Mouse (Mus musculus) cerebellum, adult (tissue): ENCODE measurements around the gene Ssbp3.

Experiments used
- ATAC-seq: cut with Nextera tagmentation; 2 replicates; pipeline ENCODE4 v1.9.2; 2017; ENCODE audit warnings: mild to moderate bottlenecking, moderate library complexity, mixed read lengths; ENCODE audit not compliant: insufficient number of reproducible peaks, low FRiP score, low TSS enrichment

Gene Ssbp3

DNA sequence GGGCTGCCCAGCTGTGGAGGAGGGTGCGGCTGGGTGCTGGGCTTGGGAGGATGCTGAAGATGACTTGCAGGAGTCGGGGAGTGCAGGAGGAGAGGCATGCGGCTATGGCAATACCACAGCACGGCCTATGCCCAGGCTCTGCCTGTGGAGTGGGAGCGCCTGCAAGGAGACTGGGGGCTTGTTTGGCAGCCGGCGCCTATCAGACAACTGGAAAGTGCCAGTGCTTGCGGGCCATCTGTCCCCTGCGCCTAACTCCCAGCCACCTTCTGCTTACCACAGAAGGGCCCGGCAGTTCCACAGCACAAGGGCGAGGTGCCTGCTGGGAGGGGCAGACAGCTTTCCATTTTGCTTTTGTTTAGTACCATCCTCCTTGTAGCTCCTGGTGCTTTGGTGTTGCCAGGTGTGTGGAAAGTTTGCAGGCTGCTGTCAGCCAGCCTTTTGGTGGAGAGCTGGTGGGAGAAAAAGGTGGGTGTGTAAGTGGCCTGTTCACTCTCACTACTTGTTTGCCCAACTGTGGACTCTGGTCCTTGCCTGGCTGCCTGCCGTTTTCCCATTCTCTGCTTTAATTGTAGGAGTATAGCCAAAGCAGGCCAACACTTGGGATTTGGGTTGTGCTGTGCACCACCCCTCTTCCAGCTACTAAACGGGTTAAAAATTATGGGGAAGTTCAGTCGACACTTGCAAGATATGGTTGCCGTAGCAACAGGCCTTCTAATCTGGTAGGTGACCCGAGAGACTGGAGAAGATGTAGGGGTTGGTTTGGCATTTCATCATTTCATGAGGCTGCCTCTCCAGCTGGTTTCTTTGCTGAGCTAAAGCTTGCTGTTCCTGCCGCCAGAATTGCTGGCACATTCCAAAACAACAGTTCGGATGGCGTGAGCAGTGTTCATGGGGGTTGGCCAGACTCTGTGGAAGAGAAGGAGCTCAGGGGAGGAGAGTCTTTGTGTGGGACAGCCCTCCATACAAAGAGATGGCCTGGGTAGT is 45.5 kb downstream of the Ssbp3 start:
- peak; percentile 33; the same call in 1 of the 2 replicates for ATAC-seq

DNA sequence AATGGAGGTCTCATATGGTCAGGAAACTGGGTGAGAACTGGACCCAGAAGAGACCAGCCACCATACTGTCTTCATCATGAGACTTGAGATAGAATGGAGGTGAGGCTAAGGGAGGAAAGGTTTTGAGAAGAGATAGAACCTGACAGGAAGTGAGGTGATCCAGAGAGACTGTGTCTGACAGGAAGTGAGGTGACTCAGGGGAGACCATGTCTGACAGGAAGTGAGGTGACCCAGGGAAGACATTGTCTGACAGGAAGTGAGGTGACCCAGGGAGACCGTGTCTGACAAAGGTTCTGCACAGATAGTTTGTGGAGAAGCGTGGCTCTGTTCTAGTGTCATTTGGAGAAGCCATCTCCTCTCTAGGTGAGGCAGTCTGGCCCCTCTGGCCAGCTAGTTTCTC is 47.6 kb downstream of the Ssbp3 start:
- ATAC-seq, result no peak

DNA sequence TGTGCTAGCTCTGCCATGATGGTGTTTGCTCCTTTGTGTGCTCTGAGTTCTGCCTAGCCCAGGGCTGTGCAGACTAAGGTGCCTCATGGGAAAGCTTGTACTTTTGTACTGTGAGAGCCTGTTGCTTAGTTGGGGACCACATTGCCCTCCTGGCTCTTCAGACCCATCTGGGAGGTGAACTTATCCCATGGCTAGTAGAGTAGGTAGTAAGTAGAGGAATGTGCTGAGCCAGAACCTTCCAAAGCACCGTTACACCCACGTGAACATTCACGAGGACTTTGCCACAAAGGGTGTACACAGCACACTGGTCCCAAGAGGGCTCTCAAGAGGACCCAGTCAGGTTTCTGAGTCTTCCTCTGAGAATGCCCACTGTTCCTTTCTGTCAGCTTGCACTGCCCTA is 48.1 kb downstream of the Ssbp3 start:
- ATAC-seq, result no peak

GRCm38 (mm10) chr4:106959506-106960302 is 49.2 kb downstream of the Ssbp3 start:
- no peak for ATAC-seq

DNA sequence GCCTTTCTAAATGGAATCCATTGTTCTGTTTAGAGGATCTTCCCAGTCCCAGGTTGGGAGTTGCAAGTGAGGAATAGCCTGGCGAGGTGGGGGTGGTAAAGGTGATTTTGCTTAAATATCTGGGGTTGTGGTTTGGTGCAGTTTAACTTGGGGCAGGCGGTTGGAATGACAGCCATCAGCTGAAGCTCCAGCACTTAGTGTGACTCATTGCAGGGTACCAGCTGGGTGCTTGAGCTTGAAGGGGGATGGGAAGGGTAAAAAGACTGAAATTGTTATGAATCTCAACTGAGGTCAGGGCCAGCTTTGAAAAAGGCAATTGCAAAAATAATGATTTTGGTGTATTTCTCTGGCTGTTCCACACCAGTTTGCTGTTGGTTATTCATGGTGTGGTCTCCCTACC is 50.0 kb downstream of the Ssbp3 start:
- ATAC-seq, result no peak

DNA sequence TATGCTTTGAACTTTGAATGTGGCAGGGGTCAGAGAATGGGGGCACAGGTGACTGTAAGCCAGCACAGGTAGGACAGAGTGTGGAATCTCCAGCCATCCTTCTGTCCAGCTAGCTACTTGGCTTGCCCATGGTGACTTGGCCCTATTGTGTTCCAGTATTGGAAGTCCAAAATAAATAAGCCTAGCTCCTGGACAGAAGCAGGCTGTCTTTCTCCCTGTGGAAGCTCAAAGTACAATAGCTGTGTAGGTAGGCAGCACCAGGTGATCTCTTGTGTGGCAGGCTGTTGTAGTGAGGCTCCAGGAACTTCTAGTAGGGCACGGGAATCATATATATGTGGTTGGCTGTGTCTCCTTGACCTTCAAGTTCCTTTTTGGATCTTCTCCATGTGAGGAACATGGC is 50.8 kb downstream of the Ssbp3 start:
- no peak for ATAC-seq

- ATAC-seq, result no peak
These were observed 53.9 kb downstream of the Ssbp3 start for GRCm38 (mm10) chr4:106964356-106964755.

GRCm38 (mm10) chr4:106964996-106965395 is 54.5 kb downstream of the Ssbp3 start:
- ATAC-seq, result no peak

- no peak for ATAC-seq
These were observed 55.9 kb downstream of the Ssbp3 start for GRCm38 (mm10) chr4:106966443-106966842.

GRCm38 (mm10) chr4:106968910-106969309 is 58.4 kb downstream of the Ssbp3 start:
- no peak for ATAC-seq

- ATAC-seq, result no peak
These were observed 60.3 kb downstream of the Ssbp3 start for GRCm38 (mm10) chr4:106970786-106971185.

DNA sequence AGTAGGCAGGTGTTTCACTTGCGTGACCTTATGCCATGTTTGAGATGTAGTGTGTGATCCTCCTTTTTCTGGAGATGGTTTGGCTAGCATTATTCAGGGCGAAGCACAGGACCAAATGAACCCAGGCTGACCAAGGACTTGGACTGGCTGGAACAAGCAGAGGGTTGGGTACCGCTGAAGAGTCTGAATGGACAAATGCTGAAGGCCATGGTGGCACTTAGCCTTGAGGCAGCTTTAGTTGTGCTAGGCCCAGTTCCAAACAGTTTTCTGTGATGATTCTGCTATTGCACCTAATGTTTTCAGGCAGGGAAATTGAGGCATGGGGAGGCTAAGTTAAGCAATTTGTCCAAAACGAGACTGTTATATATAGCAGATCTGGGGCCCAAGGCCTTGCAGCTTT is 61.6 kb downstream of the Ssbp3 start:
- ATAC-seq, result 0 out of 2 replicates have a peak, but pooled peaks have one; percentile 5

DNA sequence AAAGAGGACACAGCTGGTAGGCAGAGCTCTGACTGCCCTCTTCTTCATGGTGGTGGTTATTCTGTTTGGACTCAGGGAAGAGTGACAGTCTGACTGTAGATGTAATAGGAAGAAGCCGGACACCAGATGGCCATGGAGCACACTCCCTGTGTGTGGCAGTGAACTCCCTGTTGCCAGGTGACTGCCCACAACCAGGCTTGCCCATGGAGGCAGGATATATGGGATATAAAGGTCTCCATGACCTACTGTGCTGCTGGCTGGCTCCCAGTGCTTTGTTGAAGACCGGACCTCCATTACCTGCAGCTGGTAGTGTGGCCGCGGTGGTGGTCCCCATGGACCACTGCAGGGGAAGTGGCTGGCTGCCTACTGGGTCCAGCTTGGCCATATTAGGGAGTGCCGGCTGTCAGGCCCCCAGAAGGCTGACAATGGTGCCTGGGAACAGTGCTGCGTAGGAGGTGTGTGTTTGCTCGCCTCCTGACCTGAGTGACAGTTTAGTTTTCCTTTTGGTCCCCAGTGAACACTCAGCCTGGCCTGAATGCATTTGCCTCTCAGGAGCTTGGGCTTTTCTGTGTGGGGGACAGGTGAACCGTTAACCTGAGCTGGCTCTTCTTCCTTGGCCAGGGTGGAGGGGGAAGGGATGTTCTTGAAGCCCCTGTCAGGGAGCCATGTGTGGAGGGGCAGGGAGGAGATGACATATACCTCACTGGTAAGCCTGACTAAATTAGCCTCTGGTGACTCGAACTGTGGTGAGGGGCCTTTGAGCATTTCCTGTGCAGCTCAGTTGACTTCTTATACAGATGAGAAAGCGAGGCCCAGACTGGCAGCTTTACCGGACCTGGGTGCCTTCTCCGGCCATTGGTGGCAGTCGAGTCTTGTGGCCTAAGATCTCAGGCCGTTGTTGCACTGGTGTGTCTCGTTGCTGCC is 62.2 kb downstream of the Ssbp3 start:
- peak; percentile 89 for ATAC-seq

DNA sequence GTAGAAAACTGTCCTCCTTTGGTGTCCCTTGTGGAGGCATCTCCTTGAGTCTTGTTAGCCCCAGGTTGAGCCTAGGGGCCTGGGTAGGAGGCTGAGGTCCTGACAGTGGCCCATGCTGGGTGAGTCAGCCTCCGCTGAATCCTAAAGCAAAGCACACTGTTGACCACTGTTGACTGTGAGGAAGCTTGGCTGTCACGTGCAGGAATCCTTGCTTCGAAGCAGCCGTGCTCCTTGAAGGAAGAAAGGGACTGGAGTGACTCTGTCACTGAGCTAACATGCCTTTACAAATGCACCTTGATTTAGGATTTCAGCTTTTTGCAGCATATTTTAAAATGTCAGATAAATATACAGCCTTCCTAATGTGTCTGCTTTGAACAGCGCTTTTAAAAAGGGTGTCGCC is 64.8 kb downstream of the Ssbp3 start:
- ATAC-seq, result no peak

GRCm38 (mm10) chr4:106975890-106976289 is 65.4 kb downstream of the Ssbp3 start:
- ATAC-seq, result no peak

GRCm38 (mm10) chr4:106976576-106976975 is 66.1 kb downstream of the Ssbp3 start:
- ATAC-seq, result no peak

DNA sequence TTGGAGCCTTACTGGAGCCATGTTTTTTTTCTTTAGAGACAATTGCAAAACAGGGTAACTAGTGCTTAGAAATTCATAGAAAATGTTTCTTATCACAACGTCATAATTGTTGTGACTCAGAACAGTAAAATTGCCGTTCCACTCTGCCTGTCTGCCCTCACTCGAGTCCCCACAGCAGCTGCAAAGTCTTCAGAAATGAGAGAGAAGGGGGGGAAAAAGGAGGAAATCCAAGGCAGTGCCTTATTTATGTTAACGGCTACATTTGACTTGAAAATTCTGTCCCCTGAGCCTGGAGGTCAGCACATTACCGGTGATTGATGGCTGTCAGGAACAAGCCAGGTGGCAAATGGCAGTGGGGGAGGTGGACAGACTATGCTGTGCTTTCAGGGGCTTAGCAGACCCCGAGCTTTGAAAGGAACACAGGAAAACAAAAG is 66.7 kb downstream of the Ssbp3 start:
- ATAC-seq, result no peak

- ATAC-seq, result no peak
These were observed 67.9 kb downstream of the Ssbp3 start for GRCm38 (mm10) chr4:106978376-106978775.

DNA sequence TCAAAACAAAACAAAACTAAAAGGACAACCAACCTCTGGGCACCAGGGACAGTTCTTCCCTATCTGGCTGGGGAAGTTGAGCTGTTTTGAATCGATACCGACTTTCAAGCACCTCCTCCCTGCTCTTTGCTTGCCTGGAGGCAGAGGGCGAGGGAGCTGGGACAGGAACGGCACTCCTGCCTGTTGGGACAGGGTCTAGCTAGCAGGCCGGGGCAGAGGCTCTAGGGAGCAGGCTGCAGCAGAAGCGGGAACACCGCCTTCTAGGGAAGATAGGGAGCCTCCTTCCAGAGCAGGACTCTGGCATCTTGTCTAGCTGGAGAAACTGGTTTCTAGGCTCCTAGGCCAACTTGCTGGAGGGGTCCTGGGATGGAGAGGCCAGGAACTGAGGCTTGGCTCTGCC is 70.2 kb downstream of the Ssbp3 start:
- ATAC-seq, result no peak
